Mouse (Mus musculus): ENCODE measurements at regions not wholly inside any gene's neighbourhood (a gene's known extent, or its start where the extent isn't known, plus 50 kb on each side); places are given as distances from the start of the nearest gene placed in this dataset.

DNA sequence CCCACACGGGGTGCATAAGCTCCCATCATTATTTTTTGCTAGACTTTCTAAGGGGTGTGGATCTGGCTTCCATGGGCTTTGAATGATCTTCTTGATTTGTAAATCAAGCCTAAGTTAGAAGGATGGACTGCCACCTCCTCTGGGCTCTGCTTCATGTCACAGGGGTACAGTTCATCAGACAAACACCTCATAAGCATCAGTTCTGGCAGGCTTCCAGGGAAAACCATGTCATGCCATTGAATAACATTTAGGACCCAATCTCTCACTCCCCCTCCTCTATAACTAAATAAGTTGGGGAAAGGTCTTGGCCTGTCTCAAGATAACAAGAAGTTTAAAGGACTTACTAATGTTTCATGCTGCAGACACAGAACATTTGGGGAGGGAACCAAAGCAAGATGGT is 115.0 kb downstream of the Gm10295 start:
- TF ChIP-seq CTCF (IDR thresholded peaks at IDR 0.05; ENCODE audit: low read depth): no peak
- TF ChIP-seq EP300 (IDR thresholded peaks at IDR 0.05; ENCODE audit: low read depth): no peak

All from heart, postnatal 0 days (tissue).